Mouse (Mus musculus): ENCODE measurements around the gene Plb1. TPM values are rescaled to one million over a fixed set of nuclear protein-coding genes. Genes with fewer than 3 reads are reported as not detected.

Plb1 gene
- total RNA-seq, 2 experiments from 2014 or later: 1.7 to 2.6 TPM

GRCm38 (mm10) chr5:32243286-32243885 lies 10.9 kb downstream of the Plb1 start:
- DNase-seq (ENCODE audit: low spot score in 2 of 2): no peak

DNA sequence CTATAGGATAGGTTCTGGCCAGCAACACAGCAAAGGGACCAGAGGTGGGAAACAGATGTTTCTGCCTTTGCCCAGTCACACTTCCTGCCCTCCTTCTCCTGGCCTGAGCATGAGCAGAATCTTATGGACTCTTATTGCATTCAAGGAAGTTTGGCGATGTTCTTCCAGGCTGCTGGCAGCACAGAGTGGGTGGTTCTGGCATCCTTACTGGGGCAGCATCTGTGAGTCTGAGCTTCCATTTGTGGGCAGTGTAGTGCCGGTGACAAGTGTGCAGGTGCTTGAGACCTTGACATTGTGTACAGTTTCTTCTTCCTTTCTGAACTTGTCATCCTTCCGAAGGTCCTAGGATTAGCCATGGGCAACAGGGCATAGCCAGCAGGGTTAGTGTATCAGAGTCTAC lies 12.9 kb downstream of the Plb1 start:
- DNase-seq (ENCODE audit: low spot score in 2 of 2): no peak

GRCm38 (mm10) chr5:32260751-32261150 lies 28.2 kb downstream of the Plb1 start:
- no peak for DNase-seq (ENCODE audit: low spot score in 2 of 2)

DNA sequence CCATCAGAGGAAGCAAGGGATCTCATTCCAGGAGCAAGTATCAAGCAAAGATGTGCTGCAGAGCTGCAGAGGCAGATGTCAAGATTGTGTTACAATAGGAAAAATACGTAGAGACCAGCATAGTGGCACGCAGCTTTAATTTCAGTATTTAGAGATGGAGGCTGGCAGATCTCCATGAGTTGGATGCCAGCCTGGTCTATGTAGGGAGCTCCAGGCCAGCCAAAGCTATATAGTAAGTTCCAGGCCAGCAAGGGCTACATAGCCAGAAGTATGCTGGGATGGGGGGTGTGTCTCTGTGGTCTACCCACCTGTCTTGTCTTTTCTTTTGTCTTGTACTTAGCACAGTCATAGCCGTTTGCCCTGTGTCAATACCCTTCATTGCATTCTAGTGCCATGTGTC lies 28.7 kb downstream of the Plb1 start:
- no peak for DNase-seq (ENCODE audit: low spot score in 2 of 2)

GRCm38 (mm10) chr5:32262534-32262933 lies 30.0 kb downstream of the Plb1 start:
- DNase-seq (ENCODE audit: low spot score in 2 of 2): no peak

DNA sequence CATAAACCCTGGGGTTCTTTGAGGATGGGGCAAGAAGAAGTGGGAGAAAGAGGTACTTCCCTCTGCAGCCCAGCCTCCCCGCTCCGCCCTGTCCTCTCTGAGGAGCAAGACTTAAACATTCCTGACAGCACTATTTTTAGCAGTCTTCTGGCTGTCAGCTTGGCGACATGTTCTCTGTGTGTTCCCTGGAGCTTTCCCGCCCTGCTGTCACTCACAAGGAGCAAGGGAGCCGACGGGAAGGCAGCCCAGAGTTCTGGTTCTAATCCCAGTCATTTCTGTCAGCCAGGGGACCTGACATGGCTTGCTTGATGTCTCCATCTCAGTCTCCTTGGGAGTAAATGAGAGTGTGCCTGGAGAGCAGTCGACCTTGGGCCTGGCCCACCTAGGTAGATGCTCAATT lies 40.0 kb downstream of the Plb1 start:
- DNase-seq (ENCODE audit: low spot score in 2 of 2): no peak

DNA sequence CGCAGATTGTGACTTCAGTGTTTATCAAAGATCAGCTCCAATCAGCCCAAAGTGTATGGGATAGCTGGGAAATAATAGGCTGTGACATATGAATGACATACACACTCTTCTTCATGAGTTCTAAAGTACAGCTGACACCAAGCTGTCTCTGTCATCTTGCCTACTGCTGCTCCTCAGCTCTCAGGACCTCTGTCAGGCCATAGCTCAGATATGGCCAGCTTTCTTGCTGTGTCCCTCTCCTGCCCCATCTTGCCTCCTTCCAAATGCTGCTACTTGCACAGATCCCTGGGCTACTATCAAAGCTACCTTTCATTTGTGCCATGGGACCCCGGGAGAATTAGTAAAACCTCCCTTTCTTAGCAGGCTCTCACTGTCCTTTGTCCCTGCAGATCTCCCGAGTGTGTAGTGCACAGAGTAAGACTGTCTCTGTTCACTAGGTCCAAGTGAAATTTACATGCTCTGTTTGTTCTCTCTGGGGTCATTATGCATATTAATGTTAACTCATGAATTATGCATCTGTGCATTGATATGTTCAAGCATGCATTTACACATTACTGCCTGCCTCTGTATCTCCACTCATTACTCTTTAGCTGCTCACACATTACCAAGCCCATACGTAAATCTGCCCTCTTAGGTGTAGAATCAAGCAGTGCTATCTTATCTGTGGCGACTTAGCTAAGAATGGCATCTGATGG lies 45.6 kb downstream of the Plb1 start:
- DNase-seq (ENCODE audit: low spot score in 2 of 2): no peak

DNA sequence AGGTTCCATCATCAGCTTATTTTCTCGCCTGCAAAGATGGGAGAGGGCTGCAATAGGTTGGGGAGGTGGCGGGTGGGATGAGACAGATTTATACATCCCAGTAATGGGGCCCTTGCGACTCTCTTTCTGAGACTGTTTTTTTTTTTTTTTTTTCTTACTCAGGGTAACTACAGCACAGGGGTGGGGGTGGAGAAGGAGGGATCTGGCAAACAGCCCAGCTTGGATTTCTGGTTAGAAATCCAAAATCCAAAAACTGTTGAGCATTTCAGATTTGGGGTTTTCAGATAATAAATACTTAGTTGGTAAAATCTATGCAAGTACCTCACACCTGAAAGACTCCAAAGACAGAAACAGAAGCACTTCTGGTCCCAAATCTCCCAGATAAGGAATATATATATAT lies 47.6 kb downstream of the Plb1 start:
- DNase-seq (ENCODE audit: low spot score in 2 of 2): no peak

GRCm38 (mm10) chr5:32282345-32282744 lies 49.8 kb downstream of the Plb1 start:
- DNase-seq (ENCODE audit: low spot score in 2 of 2): no peak

- DNase-seq (ENCODE audit: low spot score in 2 of 2): no peak
Measured at GRCm38 (mm10) chr5:32283457-32283856, 50.9 kb downstream of the Plb1 start.

GRCm38 (mm10) chr5:32286315-32286714 lies 53.8 kb downstream of the Plb1 start:
- DNase-seq (ENCODE audit: low spot score in 2 of 2): no peak

- no peak for DNase-seq (ENCODE audit: low spot score in 2 of 2)
Measured at GRCm38 (mm10) chr5:32288021-32288420, 55.5 kb downstream of the Plb1 start.

- DNase-seq (ENCODE audit: low spot score in 2 of 2): no peak
Measured at GRCm38 (mm10) chr5:32291316-32291715, 58.8 kb downstream of the Plb1 start.

- DNase-seq (ENCODE audit: low spot score in 2 of 2): peak in 1 of 2 experiments; percentile 54
Measured at GRCm38 (mm10) chr5:32302991-32303921, 70.7 kb downstream of the Plb1 start.

- no peak for DNase-seq (ENCODE audit: low spot score in 2 of 2)
Measured at GRCm38 (mm10) chr5:32307106-32307505, 74.6 kb downstream of the Plb1 start.

- no peak for DNase-seq (ENCODE audit: low spot score in 2 of 2)
Measured at GRCm38 (mm10) chr5:32308647-32309046, 76.1 kb downstream of the Plb1 start.

DNA sequence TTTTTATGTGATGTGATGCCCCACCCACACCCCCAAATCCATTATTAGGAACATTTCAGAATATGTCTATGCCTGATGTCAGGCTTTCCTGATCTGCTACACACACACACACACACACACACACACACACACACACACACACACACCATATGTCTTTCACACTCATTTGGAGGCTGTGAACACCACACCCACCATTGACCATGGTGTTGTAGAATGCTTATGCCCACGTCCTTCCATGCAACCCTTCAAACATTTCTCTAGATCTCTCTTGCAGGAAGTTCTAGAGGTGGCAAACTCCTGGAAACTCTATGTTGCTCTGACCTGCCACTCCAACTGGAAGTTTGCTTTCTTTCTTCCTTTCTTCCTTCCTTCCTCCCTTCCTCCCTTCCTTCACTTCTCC lies 77.2 kb downstream of the Plb1 start:
- DNase-seq (ENCODE audit: low spot score in 2 of 2): no peak

DNA sequence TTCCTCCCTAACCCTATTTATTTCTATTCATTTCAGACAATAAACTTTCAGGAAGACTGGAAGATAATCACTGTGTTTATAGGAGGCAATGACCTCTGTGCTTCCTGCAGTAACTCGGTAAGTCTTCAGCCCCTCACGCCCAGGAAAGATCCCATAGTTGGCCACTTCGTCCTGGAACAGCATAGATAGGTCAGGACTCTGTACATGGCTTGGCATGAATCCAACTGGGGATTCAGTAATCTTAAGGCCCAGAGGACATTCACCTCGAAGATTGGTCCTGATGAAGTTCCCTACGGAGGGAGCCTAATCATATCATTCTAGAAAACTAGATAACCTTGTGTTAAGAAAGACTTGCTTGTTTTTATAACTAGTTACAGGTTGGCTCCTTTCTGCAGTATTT lies 78.3 kb downstream of the Plb1 start:
- DNase-seq (ENCODE audit: low spot score in 2 of 2): no peak

DNA sequence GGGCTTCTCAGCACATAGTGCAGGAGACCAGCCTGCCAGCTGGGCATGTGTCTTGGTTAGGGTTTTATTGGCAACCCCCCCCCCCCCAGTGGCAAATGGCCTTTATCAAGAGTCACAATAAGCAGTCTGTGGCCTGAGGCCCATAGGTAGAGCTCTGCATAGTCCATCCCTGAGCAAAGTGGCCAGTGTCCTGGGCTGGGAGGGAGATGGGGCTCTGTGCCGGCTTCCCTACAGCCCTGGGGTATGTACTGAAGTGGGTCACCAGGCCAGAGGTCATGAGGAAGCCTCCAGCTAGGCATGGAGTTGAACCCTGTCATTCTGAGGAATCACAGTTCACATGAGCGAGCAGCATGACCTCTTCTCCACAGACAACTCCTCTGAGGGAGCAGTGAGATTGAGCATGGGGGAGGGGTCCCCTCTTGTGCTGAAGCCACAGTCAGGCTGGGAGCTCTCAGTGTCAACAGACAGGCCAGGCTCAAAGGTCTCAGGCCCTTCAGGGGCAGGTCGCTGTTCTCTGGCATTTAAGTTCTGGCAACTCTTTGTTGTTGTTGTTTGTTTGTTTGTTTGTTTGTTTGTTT lies 79.2 kb downstream of the Plb1 start:
- DNase-seq (ENCODE audit: low spot score in 2 of 2): no peak

GRCm38 (mm10) chr5:32313671-32314070 lies 81.2 kb downstream of the Plb1 start:
- DNase-seq (ENCODE audit: low spot score in 2 of 2): no peak

DNA sequence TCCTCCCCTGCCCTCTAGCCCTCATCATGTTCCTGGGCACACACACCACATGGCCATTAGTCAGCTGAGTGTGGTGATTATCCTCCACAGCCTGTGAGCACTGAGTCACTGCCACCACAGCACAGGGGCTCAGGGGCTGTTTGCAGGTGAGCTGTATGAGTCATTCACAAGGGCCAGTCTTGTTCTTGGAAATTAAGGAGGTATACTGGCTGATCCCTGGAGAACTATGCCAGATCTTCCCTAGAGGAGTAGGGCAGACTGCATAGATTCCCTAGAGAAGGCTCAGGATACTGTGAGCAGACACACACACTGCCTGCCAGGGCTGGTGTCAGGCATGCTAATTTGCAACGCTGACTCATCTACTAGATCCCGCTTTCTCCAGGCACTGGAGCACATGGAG lies 82.2 kb downstream of the Plb1 start:
- DNase-seq (ENCODE audit: low spot score in 2 of 2): no peak
